Mouse (Mus musculus) cerebellum, adult 9-10 months (tissue): ENCODE measurements at regions not wholly inside any gene's neighbourhood (a gene's known extent, or its start where the extent isn't known, plus 50 kb on each side); places are given as distances from the start of the nearest gene placed in this dataset.
"Not testable (repeated sequence)": the region's sequence is repeated elsewhere in the genome, so short reads cannot be mapped to it uniquely, and the experiment has no call there.

Experiments used
- DNase-seq: peaks from one replicate; pipeline ENCODE4 v3.0.0; 2022

- no peak for DNase-seq
These were observed 130.5 kb downstream of the Iqub start for GRCm38 (mm10) chr6:24384193-24384888.

GRCm38 (mm10) chr6:24379859-24380258 is 135.0 kb downstream of the Iqub start:
- no peak for DNase-seq

- no peak for DNase-seq
These were observed 138.1 kb downstream of the Iqub start for GRCm38 (mm10) chr6:24376728-24377127.

GRCm38 (mm10) chr6:24373161-24373560 is 141.7 kb downstream of the Iqub start:
- no peak for DNase-seq

GRCm38 (mm10) chr6:24371680-24372079 is 143.2 kb downstream of the Iqub start:
- DNase-seq = no peak

- DNase-seq = peak; percentile 85
These were observed 164.0 kb downstream of the Iqub start for GRCm38 (mm10) chr6:24350882-24351281.

- no peak for DNase-seq
These were observed 166.3 kb downstream of the Iqub start for GRCm38 (mm10) chr6:24348481-24349062.

GRCm38 (mm10) chr6:24347745-24348480 is 167.0 kb downstream of the Iqub start:
- peak; percentile 33 for DNase-seq

GRCm38 (mm10) chr6:24342471-24342870 is 172.4 kb downstream of the Iqub start:
- DNase-seq = no peak

GRCm38 (mm10) chr6:24342056-24342455 is 172.8 kb downstream of the Iqub start:
- DNase-seq = no peak

GRCm38 (mm10) chr6:24340107-24340506 is 172.2 kb upstream of the Slc13a1 start:
- not testable (repeated sequence) for DNase-seq

GRCm38 (mm10) chr6:24325215-24325614 is 157.3 kb upstream of the Slc13a1 start:
- DNase-seq = peak; percentile 81

- no peak for DNase-seq
These were observed 156.8 kb upstream of the Slc13a1 start for GRCm38 (mm10) chr6:24324718-24325117.

- DNase-seq = no peak
These were observed 154.5 kb upstream of the Slc13a1 start for GRCm38 (mm10) chr6:24322371-24322770.

GRCm38 (mm10) chr6:24318862-24319261 is 151.0 kb upstream of the Slc13a1 start:
- DNase-seq = no peak

- DNase-seq = no peak
These were observed 142.8 kb upstream of the Slc13a1 start for GRCm38 (mm10) chr6:24310675-24311074.

GRCm38 (mm10) chr6:24309810-24310209 is 141.9 kb upstream of the Slc13a1 start:
- no peak for DNase-seq

GRCm38 (mm10) chr6:24301681-24302080 is 133.8 kb upstream of the Slc13a1 start:
- no peak for DNase-seq

- no peak for DNase-seq
These were observed 133.3 kb upstream of the Slc13a1 start for GRCm38 (mm10) chr6:24301146-24301545.

- DNase-seq = no peak
These were observed 130.8 kb upstream of the Slc13a1 start for GRCm38 (mm10) chr6:24298562-24299212.

GRCm38 (mm10) chr6:24288757-24289156 is 120.9 kb upstream of the Slc13a1 start:
- DNase-seq = not testable (repeated sequence)

GRCm38 (mm10) chr6:24272821-24273220 is 104.9 kb upstream of the Slc13a1 start:
- DNase-seq = no peak

- no peak for DNase-seq
These were observed 101.7 kb upstream of the Slc13a1 start for GRCm38 (mm10) chr6:24269633-24270032.
